Mouse (Mus musculus) embryonic fibroblast, embryonic 13.5 days (primary cell): ENCODE measurements at regions not wholly inside any gene's neighbourhood (a gene's known extent, or its start where the extent isn't known, plus 50 kb on each side); places are given as distances from the start of the nearest gene placed in this dataset.

Source experiments
- CTCF ChIP-seq: IDR thresholded peaks from 2 replicates; pipeline ENCODE4 v1.5.1; 2011; ENCODE audit warnings: mild to moderate bottlenecking, control low read depth, low read length, moderate library complexity, borderline replicate concordance; ENCODE audit not compliant: insufficient read depth
- POLR2A ChIP-seq: IDR thresholded peaks from 2 replicates; pipeline ENCODE4 v1.6.1; 2011; ENCODE audit warnings: low read depth, mild to moderate bottlenecking, control low read depth, low read length, moderate library complexity

DNA sequence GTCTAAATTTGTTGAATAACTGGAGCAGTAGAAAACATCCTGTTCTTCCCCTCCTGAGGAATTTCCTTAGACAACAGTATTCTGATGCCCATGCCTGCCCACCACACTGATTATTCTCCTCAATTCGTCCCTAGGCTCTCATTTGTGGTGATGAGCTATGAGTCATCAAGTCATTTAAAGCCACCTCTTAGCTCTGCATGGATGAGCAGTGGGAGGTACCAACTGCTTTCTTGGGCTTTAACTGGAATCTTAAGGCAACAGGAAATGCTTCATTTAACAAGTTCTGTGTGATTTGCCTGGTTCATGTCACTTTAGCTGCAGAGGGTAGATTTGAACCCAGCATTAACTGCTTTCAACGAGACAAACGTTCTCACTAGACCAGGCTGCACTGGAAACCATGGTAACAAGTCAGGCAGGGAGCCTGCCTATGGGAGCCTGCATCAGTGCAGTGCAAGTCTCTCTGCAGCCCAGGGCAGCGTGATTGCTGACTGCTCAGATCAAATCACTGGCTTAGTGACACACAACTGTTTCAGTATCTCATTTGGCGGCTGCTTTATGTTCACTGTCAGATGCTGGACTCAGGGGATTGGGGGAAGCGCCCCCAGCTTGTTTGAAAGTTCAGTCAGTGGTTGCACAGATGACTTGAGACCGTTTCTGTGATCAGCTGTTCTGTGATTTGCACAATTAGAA lies 273.5 kb upstream of the Tle4 start:
- TF ChIP-seq CTCF: no peak
- no peak for TF ChIP-seq POLR2A
